Mouse (Mus musculus): ENCODE data around the gene Arhgef18.

Arhgef18 gene

DNA sequence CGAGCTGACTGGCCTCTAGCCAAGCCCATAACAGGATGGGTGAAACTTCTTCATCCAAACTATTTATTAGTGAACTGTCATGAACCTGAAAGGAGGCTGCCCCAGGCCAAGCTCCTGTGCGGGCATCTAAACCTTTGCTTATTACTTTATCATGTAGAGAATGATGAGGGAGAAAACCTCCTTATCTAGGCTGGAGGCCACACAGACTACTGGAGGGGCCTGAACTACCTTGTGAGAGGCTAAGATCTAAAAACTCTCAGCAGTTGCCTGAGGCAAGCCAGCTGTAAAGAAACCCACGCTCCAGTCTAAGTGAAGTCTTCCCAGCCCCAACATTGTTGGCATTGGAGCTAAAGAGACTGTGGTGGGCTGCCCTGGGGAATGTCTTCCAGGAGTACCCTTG, 14.6 kb downstream of the Arhgef18 start:
- TF ChIP-seq NANOG (IDR thresholded peaks at IDR 0.05; ENCODE audit: borderline replicate concordance, low read length) (no peak), POU5F1 (IDR thresholded peaks at IDR 0.05; ENCODE audit: borderline replicate concordance, low read length) (no peak), CTCF (conservative IDR thresholded peaks at IDR 0.05; ENCODE audit: low read length) (no peak)
- H3K4me1 ChIP-seq (replicated peaks; ENCODE audit: low read depth, low read length) = peaks cover 93% of the 10 kb centered on the region
- no peak overlapping the region for H3K4me3 ChIP-seq (replicated peaks; ENCODE audit: low read length)
- H3K36me3 ChIP-seq (ENCODE audit: insufficient read depth, low read length) = peaks cover 88% of the 10 kb centered on the region
- no peaks in the 10 kb centered on the region for H3K9me3 ChIP-seq (ENCODE audit: low read length)
- no peaks in the 10 kb centered on the region for H3K27me3 ChIP-seq (ENCODE audit: insufficient read depth, low read length)

- no peaks in the 10 kb centered on the region for H3K27me3 ChIP-seq (ENCODE audit: insufficient read depth, low read length)
- H3K4me1 ChIP-seq (replicated peaks; ENCODE audit: low read depth, low read length) = peaks cover 99% of the 10 kb centered on the region
These were observed 18.3 kb downstream of the Arhgef18 start for GRCm38 (mm10) chr8:3411085-3411484.

GRCm38 (mm10) chr8:3411901-3412301, 19.1 kb downstream of the Arhgef18 start:
- Histone ChIP-seq H3K27me3 (ENCODE audit: insufficient read depth, low read length) (no peaks in the 10 kb centered on the region), H3K9me3 (ENCODE audit: low read length) (no peaks in the 10 kb centered on the region), H3K4me1 (replicated peaks; ENCODE audit: low read depth, low read length) (peaks cover 99% of the 10 kb centered on the region), H3K4me3 (replicated peaks; ENCODE audit: low read length) (peak overlapping the region; percentile 27; the same call in 1 of the 2 replicates), H3K36me3 (ENCODE audit: insufficient read depth, low read length) (peaks cover 92% of the 10 kb centered on the region)
- TF ChIP-seq POU5F1 (IDR thresholded peaks at IDR 0.05; ENCODE audit: borderline replicate concordance, low read length) = no peak
- TF ChIP-seq NANOG (IDR thresholded peaks at IDR 0.05; ENCODE audit: borderline replicate concordance, low read length) = no peak
- TF ChIP-seq CTCF (conservative IDR thresholded peaks at IDR 0.05; ENCODE audit: low read length) = no peak

More at GRCm38 (mm10) chr8:3411085-3411484, 18.3 kb downstream of the Arhgef18 start:
- TF ChIP-seq CTCF (conservative IDR thresholded peaks at IDR 0.05; ENCODE audit: low read length) (no peak), NANOG (IDR thresholded peaks at IDR 0.05; ENCODE audit: borderline replicate concordance, low read length) (no peak), POU5F1 (IDR thresholded peaks at IDR 0.05; ENCODE audit: borderline replicate concordance, low read length) (no peak)
- Histone ChIP-seq H3K36me3 (ENCODE audit: insufficient read depth, low read length) (peaks cover 94% of the 10 kb centered on the region), H3K4me3 (replicated peaks; ENCODE audit: low read length) (no peak overlapping the region), H3K9me3 (ENCODE audit: low read length) (no peaks in the 10 kb centered on the region)

DNA sequence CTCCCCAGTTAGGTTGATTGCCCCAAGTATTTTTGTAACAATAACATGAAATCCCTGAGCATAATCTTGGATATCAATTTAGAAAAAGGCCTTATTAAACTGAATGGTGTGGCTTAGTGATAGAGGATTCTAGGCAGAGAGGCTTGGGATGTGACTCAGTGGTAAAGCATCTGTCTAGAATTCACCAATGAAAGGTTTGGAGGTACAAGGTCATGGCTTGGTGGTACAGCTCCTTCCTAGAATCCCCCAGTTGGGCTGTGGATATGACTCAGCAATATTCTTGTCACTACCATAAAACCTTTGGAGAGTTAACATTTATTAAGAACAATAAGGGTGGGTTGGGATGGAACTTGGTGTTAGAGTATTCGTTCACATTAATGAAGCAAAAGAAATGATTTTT, 20.0 kb downstream of the Arhgef18 start:
- TF ChIP-seq CTCF (conservative IDR thresholded peaks at IDR 0.05; ENCODE audit: low read length) (no peak), NANOG (IDR thresholded peaks at IDR 0.05; ENCODE audit: borderline replicate concordance, low read length) (no peak), POU5F1 (IDR thresholded peaks at IDR 0.05; ENCODE audit: borderline replicate concordance, low read length) (no peak)
- peaks cover 99% of the 10 kb centered on the region for H3K4me1 ChIP-seq (replicated peaks; ENCODE audit: low read depth, low read length)
- peaks cover 85% of the 10 kb centered on the region for H3K36me3 ChIP-seq (ENCODE audit: insufficient read depth, low read length)
- no peaks in the 10 kb centered on the region for H3K27me3 ChIP-seq (ENCODE audit: insufficient read depth, low read length)
- H3K9me3 ChIP-seq (ENCODE audit: low read length) = no peaks in the 10 kb centered on the region
- no peak overlapping the region for H3K4me3 ChIP-seq (replicated peaks; ENCODE audit: low read length)

DNA sequence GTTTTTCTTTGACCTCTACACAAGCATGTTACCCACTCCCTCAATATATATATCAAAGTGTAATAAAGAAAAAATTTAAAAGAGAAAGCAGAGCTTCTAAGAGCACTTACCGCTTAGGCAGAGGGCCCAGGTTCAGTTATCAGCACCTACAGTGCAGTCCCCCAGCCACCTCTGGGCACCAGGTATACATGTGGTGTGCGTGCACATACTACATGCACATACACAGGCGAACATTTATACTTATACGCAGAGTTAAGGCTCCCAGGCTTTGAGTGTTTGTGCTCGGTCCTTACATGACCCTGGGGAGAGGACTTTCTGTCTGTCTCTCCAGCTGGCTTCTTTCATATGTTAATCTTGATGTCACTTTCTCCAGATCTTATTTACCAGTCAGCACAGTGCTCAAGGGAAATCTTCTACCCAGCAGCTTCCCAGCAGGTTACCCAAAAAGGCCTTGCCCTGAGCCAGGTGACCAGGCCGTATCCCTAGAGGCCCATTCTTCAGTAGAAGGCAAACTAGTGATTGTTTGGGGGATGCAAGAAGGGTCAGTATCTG, 21.9 kb downstream of the Arhgef18 start:
- peaks cover 99% of the 10 kb centered on the region for H3K4me1 ChIP-seq (replicated peaks; ENCODE audit: low read depth, low read length)
- H3K9me3 ChIP-seq (ENCODE audit: low read length) = no peaks in the 10 kb centered on the region
- H3K27me3 ChIP-seq (ENCODE audit: insufficient read depth, low read length) = no peaks in the 10 kb centered on the region
- no peak for TF ChIP-seq POU5F1 (IDR thresholded peaks at IDR 0.05; ENCODE audit: borderline replicate concordance, low read length)
- peak overlapping the region; percentile 43 for H3K4me3 ChIP-seq (replicated peaks; ENCODE audit: low read length)
- peaks cover 82% of the 10 kb centered on the region for H3K36me3 ChIP-seq (ENCODE audit: insufficient read depth, low read length)

GRCm38 (mm10) chr8:3415259-3415658, 22.5 kb downstream of the Arhgef18 start:
- H3K4me1 ChIP-seq (replicated peaks; ENCODE audit: low read depth, low read length) = peaks cover 99% of the 10 kb centered on the region
- TF ChIP-seq NANOG (IDR thresholded peaks at IDR 0.05; ENCODE audit: borderline replicate concordance, low read length) (no peak), CTCF (conservative IDR thresholded peaks at IDR 0.05; ENCODE audit: low read length) (no peak), POU5F1 (IDR thresholded peaks at IDR 0.05; ENCODE audit: borderline replicate concordance, low read length) (no peak)
- H3K36me3 ChIP-seq (ENCODE audit: insufficient read depth, low read length) = peaks cover 83% of the 10 kb centered on the region
- no peaks in the 10 kb centered on the region for H3K9me3 ChIP-seq (ENCODE audit: low read length)
- peak overlapping the region; percentile 60 for H3K4me3 ChIP-seq (replicated peaks; ENCODE audit: low read length)
- no peaks in the 10 kb centered on the region for H3K27me3 ChIP-seq (ENCODE audit: insufficient read depth, low read length)

DNA sequence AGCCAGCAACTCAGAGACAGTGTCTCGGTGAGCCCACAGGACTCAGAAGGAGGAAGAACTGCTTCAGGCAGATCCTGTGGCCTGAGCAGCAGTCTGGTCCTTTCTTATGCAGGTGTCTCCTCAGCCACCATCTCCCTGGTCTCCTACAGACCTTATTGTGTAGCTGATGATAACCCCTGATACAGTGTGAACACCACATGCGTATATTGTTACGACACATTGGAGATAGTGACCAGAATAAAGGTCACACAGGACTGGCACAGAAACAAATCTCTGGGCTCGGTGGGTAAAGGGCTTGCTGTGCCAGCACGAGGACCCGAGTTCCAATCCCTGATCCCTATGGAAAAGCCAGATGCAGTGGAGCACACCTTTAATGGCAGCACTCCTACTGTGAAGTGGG, 22.9 kb downstream of the Arhgef18 start:
- H3K4me3 ChIP-seq (replicated peaks; ENCODE audit: low read length) = peak overlapping the region; percentile 60; the same call in 1 of the 2 replicates
- peaks cover 100% of the 10 kb centered on the region for H3K4me1 ChIP-seq (replicated peaks; ENCODE audit: low read depth, low read length)
- H3K36me3 ChIP-seq (ENCODE audit: insufficient read depth, low read length) = peaks cover 83% of the 10 kb centered on the region
- H3K27me3 ChIP-seq (ENCODE audit: insufficient read depth, low read length) = no peaks in the 10 kb centered on the region
- no peaks in the 10 kb centered on the region for H3K9me3 ChIP-seq (ENCODE audit: low read length)
- TF ChIP-seq NANOG (IDR thresholded peaks at IDR 0.05; ENCODE audit: borderline replicate concordance, low read length) (no peak), POU5F1 (IDR thresholded peaks at IDR 0.05; ENCODE audit: borderline replicate concordance, low read length) (no peak), CTCF (conservative IDR thresholded peaks at IDR 0.05; ENCODE audit: low read length) (no peak)

GRCm38 (mm10) chr8:3416846-3417245, 24.0 kb downstream of the Arhgef18 start:
- H3K36me3 ChIP-seq (ENCODE audit: insufficient read depth, low read length) = peaks cover 83% of the 10 kb centered on the region
- H3K4me3 ChIP-seq (replicated peaks; ENCODE audit: low read length) = peak overlapping the region; percentile 60
- peaks cover 100% of the 10 kb centered on the region for H3K4me1 ChIP-seq (replicated peaks; ENCODE audit: low read depth, low read length)
- TF ChIP-seq POU5F1 (IDR thresholded peaks at IDR 0.05; ENCODE audit: borderline replicate concordance, low read length) (no peak), NANOG (IDR thresholded peaks at IDR 0.05; ENCODE audit: borderline replicate concordance, low read length) (0 out of 2 replicates have a peak, but pooled peaks have one; percentile 6)
- no peaks in the 10 kb centered on the region for H3K9me3 ChIP-seq (ENCODE audit: low read length)
- no peaks in the 10 kb centered on the region for H3K27me3 ChIP-seq (ENCODE audit: insufficient read depth, low read length)

- Histone ChIP-seq H3K27me3 (ENCODE audit: insufficient read depth, low read length) (no peaks in the 10 kb centered on the region), H3K36me3 (ENCODE audit: insufficient read depth, low read length) (peaks cover 77% of the 10 kb centered on the region), H3K4me1 (replicated peaks; ENCODE audit: low read depth, low read length) (peaks cover 99% of the 10 kb centered on the region), H3K4me3 (replicated peaks; ENCODE audit: low read length) (peak overlapping the region; percentile 60), H3K9me3 (ENCODE audit: low read length) (no peaks in the 10 kb centered on the region)
- TF ChIP-seq CTCF (conservative IDR thresholded peaks at IDR 0.05; ENCODE audit: low read length) (no peak), POU5F1 (IDR thresholded peaks at IDR 0.05; ENCODE audit: borderline replicate concordance, low read length) (no peak), NANOG (IDR thresholded peaks at IDR 0.05; ENCODE audit: borderline replicate concordance, low read length) (no peak)
These were observed 24.6 kb downstream of the Arhgef18 start for GRCm38 (mm10) chr8:3417455-3417854.

All from E14TG2a.4 (cell line).